Mouse (Mus musculus): Measurements from ENCODE around the gene Eno2.

Gene Eno2

GRCm38 (mm10) chr6:124724472-124724871 is 45.0 kb downstream of the Eno2 start:
- POLR2A ChIA-PET, result interaction anchor here in 3 of 4 experiments (0.6 to 3.0 kb wide), 11 partner anchors 8 to 438 kb away, joined by 3 to 17 read pairs (median 3); partner anchors contain the start of genes Grcc10 (in 3 of the 3), Emg1 (in 1 of the 3) and Phb2 (in 1 of the 3)
- CTCF ChIA-PET, result interaction anchor here in 2 of 4 experiments (0.6 kb wide), 2 partner anchors 62 to 350 kb away, joined by 3 to 4 read pairs; no protein-coding TSS in a partner anchor

GRCm38 (mm10) chr6:124723541-124723940 is 45.9 kb downstream of the Eno2 start:
- ChIA-PET POLR2A (interaction anchor here in 3 of 4 experiments (1.0 to 3.0 kb wide), 4 partner anchors 16 to 18 kb away, joined by 3 to 17 read pairs (median 10); partner anchors contain the start of gene Grcc10 (in 3 of the 3)), CTCF (interaction anchor here in 1 of 4 experiments (0.6 kb wide), 1 partner anchor 21 kb away, joined by 3 read pairs; no protein-coding TSS in a partner anchor)

GRCm38 (mm10) chr6:124722876-124723473 is 46.5 kb downstream of the Eno2 start:
- CTCF ChIA-PET, result interaction anchor here in 2 of 4 experiments (0.6 kb wide), 2 partner anchors 20 to 55 kb away, joined by 3 read pairs; no protein-coding TSS in a partner anchor

GRCm38 (mm10) chr6:124720904-124721303 is 48.6 kb downstream of the Eno2 start:
- CTCF ChIA-PET, result no interaction called here
- POLR2A ChIA-PET, result interaction anchor here in 3 of 4 experiments (0.9 to 24.9 kb wide), 5 partner anchors 9 to 24 kb away, joined by 3 to 686 read pairs (median 7); partner anchors contain the start of genes Grcc10 (in 3 of the 3), Ptpn6 (in 2 of the 3), Emg1 (in 1 of the 3) and Phb2 (in 1 of the 3)

More at GRCm38 (mm10) chr6:124722876-124723473, 46.5 kb downstream of the Eno2 start:
- POLR2A ChIA-PET, result interaction anchor here in 2 of 4 experiments (0.6 to 3.0 kb wide), 5 partner anchors 17 to 168 kb away, joined by 4 to 17 read pairs (median 7); partner anchors contain the start of gene Grcc10 (in 1 of the 2)

- ChIA-PET POLR2A (interaction anchor here (0.6 to 24.9 kb wide), 40 partner anchors 10 to 714 kb away, joined by 3 to 686 read pairs (median 4); partner anchors contain the start of genes Grcc10 (in 4 of the 4), Ptpn6 (in 3 of the 4), Atn1 (in 1 of the 4) and Cdca3 (in 1 of the 4)), CTCF (interaction anchor here (0.6 to 1.7 kb wide), 15 partner anchors 13 to 362 kb away, joined by 3 to 8 read pairs (median 4); partner anchors contain the start of genes C1rl (in 1 of the 4) and Ptpn6 (in 1 of the 4))
These were observed 50.0 kb downstream of the Eno2 start for GRCm38 (mm10) chr6:124719354-124719978.

- ChIA-PET POLR2A (interaction anchor here (0.6 to 24.9 kb wide), 24 partner anchors 13 to 509 kb away, joined by 3 to 686 read pairs (median 5); partner anchors contain the start of genes Grcc10 (in 4 of the 4), Ptpn6 (in 3 of the 4), Atn1 (in 1 of the 4) and Cdca3 (in 1 of the 4)), CTCF (interaction anchor here (0.6 to 1.7 kb wide), 12 partner anchors 14 to 363 kb away, joined by 3 to 8 read pairs (median 4); partner anchors contain the start of genes C1rl (in 1 of the 4) and Ptpn6 (in 1 of the 4))
These were observed 50.8 kb downstream of the Eno2 start for GRCm38 (mm10) chr6:124718703-124719102.

- POLR2A ChIA-PET, result interaction anchor here (0.6 to 24.9 kb wide), 31 partner anchors 8 to 395 kb away, joined by 3 to 686 read pairs (median 6); partner anchors contain the start of genes Grcc10 (in 4 of the 4), Ptpn6 (in 3 of the 4), Lpcat3 (in 2 of the 4) and Cdca3 (in 1 of the 4)
- CTCF ChIA-PET, result interaction anchor here in 3 of 4 experiments (1.1 to 2.8 kb wide), 9 partner anchors 15 to 269 kb away, joined by 3 to 12 read pairs (median 4); partner anchors contain the start of genes Gm45234 (in 1 of the 3), Grcc10 (in 1 of the 3), Mlf2 (in 1 of the 3) and Ptpn6 (in 1 of the 3)
These were observed 51.5 kb downstream of the Eno2 start for GRCm38 (mm10) chr6:124717968-124718367.

- POLR2A ChIA-PET, result interaction anchor here (0.7 to 24.9 kb wide), 55 partner anchors 8 to 475 kb away, joined by 3 to 686 read pairs (median 4); partner anchors contain the start of genes Grcc10 (in 4 of the 4), Ptpn6 (in 4 of the 4), Lpcat3 (in 2 of the 4) and Atn1 (in 1 of the 4)
- CTCF ChIA-PET, result interaction anchor here (0.6 to 2.8 kb wide), 48 partner anchors 12 to 367 kb away, joined by 3 to 12 read pairs (median 4); partner anchors contain the start of genes Ptpn6 (in 3 of the 4), Grcc10 (in 2 of the 4), Mlf2 (in 2 of the 4) and Gm45234 (in 1 of the 4)
These were observed 52.5 kb downstream of the Eno2 start for GRCm38 (mm10) chr6:124716864-124717490.

GRCm38 (mm10) chr6:124712918-124713317 is 56.6 kb downstream of the Eno2 start:
- ChIA-PET CTCF (interaction anchor here in 2 of 4 experiments (1.2 to 1.9 kb wide), 3 partner anchors 10 to 28 kb away, joined by 3 to 20 read pairs (median 6); partner anchors contain the start of gene Grcc10 (in 1 of the 2)), POLR2A (interaction anchor here in 3 of 4 experiments (0.6 to 24.9 kb wide), 35 partner anchors 10 to 477 kb away, joined by 3 to 686 read pairs (median 7); partner anchors contain the start of genes Atn1 (in 3 of the 3), Grcc10 (in 3 of the 3), Ptpn6 (in 3 of the 3) and Cdca3 (in 2 of the 3))

- POLR2A ChIA-PET, result interaction anchor here (0.5 to 24.9 kb wide), 96 partner anchors 8 to 1907 kb away, joined by 3 to 686 read pairs (median 4); partner anchors contain the start of genes Grcc10 (in 4 of the 4), Atn1 (in 3 of the 4), Ptpn6 (in 3 of the 4) and Zfp384 (in 3 of the 4)
- CTCF ChIA-PET, result interaction anchor here (0.6 to 1.9 kb wide), 17 partner anchors 9 to 219 kb away, joined by 3 to 20 read pairs (median 4); partner anchors contain the start of genes Grcc10 (in 1 of the 4), Mlf2 (in 1 of the 4) and Ptpn6 (in 1 of the 4)
These were observed 57.4 kb downstream of the Eno2 start, which contains the start of the genes Emg1 and Phb2 for GRCm38 (mm10) chr6:124711824-124712782. Emg1 (minus strand) TSS chr6:124712178. Phb2 (plus strand) TSS chr6:124712336.
